Mouse (Mus musculus) stomach, embryonic 14.5 days (tissue): Measurements from ENCODE around the gene Golph3. TPM values are rescaled to one million over a fixed set of nuclear protein-coding genes. Genes with fewer than 3 reads are reported as not detected.
"Not testable (repeated sequence)": the region's sequence is repeated elsewhere in the genome, so short reads cannot be mapped to it uniquely, and the experiment has no call there.

Experiments
- ATAC-seq: fragments of 200-750 bp; cut with Nextera tagmentation; 2 replicates; pipeline ENCODE4 v1.8.0; 2017; ENCODE audit warnings: low read depth, moderate TSS enrichment; ENCODE audit not compliant: insufficient number of reproducible peaks, insufficient read depth, low FRiP score
- H3K27ac ChIP-seq: fragments of 300-500 bp; sonication (generic); 2 replicates; pipeline ENCODE4 v1.5.1; 2014; ENCODE audit warnings: mild to moderate bottlenecking, low read length, moderate library complexity, mixed read lengths
- H3K27me3 ChIP-seq: fragments of 300-500 bp; sonication (generic); 2 replicates; pipeline ENCODE4 v1.6.1; 2014; ENCODE audit warnings: low read length, control low read depth, mixed read lengths; ENCODE audit not compliant: control insufficient read depth, insufficient read depth
- H3K36me3 ChIP-seq: fragments of 300-500 bp; sonication (generic); 2 replicates; pipeline ENCODE4 v1.6.1; 2014; ENCODE audit warnings: mild to moderate bottlenecking, control low read depth, low read length, moderate library complexity, mixed read lengths; ENCODE audit not compliant: control insufficient read depth, insufficient read depth
- H3K4me1 ChIP-seq: fragments of 300-500 bp; sonication (generic); 2 replicates; pipeline ENCODE4 v1.6.1; 2014; ENCODE audit warnings: low read length, control low read depth, mixed read lengths; ENCODE audit not compliant: control insufficient read depth, insufficient read depth
- H3K4me2 ChIP-seq: fragments of 300-500 bp; sonication (generic); replicated peaks from 2 replicates; pipeline ENCODE4 v1.6.1; 2014; ENCODE audit warnings: low read depth, low read length, control low read depth
- H3K4me3 ChIP-seq: fragments of 300-500 bp; sonication (generic); 2 replicates; pipeline ENCODE4 v1.5.1; 2014; ENCODE audit warnings: low read depth, low read length, control low read depth
- H3K9ac ChIP-seq: fragments of 300-500 bp; sonication (generic); replicated peaks from 2 replicates; pipeline ENCODE4 v1.6.1; 2014; ENCODE audit warnings: low read depth, mild to moderate bottlenecking, control low read depth, low read length, moderate library complexity, mixed read lengths
- H3K9me3 ChIP-seq: fragments of 300-500 bp; sonication (generic); 2 replicates; pipeline ENCODE4 v1.6.1; 2016; ENCODE audit warnings: low read depth, low read length, control low read depth; ENCODE audit not compliant: control insufficient read depth
- WGBS: fragments of 180-500 bp; shearing (Covaris S2); extraction: QIAGEN DNeasy Blood & Tissue Kit; methylation state at CpG from one replicate; pipeline ENCODE4 v1.1.7; 2014; 5-methylcytosine and 5-hydroxymethylcytosine counted together
- polyA plus RNA-seq: library from polyadenylated mRNA; unstranded; fragments of >200 nt; fragmentation: Nextera tagmentation; extraction: Ambion mirVana; gene quantifications from 2 replicates; pipeline ENCODE4 v1.2.1, GENCODE M21; 2014

Golph3 gene
- polyA plus RNA-seq, 1 experiment from 2014 or later: 101 TPM

DNA sequence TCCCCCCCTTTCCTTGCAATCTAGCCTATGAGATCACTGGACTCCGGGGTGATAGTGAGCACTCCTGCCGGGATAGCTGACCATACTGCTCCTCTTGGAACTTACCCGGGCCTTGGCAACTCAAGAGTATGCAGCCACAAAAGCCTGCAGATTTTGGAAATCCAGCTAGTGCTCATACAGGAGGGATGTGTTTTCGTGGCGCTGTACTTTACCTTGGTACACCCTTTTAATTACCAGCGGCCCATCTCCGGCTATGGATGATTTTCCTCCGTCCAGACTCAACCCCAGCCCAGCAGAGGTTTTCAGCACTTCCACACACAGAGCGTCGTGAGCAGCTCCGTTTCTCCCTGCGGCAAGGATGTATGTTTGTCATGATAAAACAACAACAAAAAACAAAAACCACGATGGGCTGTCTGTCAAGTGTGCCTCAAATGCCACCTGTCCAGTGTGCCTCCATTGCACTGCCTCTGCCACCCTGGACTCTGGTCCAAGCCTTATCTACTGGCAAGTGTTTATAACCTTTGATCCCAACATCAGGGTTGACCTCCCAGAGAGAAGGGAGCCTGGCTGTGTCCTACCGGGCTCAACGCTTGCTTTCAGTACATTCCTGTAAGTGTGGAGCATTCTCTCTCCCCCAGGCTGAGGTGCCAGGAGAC lies 44.3 kb downstream of the Golph3 start:
- H3K4me3 ChIP-seq: no peak overlapping the region
- no peak for ATAC-seq

DNA sequence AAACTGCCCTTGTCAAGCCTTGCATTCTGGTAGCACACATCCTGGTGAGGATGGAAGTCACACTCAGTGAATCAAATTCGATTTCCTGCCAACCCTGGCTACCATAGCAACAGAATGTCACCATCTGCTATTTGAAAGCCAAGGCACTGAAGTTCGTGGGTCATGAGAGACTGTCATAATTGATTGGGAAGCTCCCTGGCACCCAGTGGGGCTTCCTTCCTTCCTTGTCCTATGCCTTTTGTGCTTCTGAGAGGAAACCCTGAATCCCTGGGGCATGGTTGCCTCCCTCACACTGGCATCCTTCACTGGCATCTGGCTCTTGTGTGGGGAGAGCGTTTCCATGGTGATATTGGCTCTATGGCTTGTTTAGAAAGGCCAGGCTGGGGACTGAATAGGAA lies 44.8 kb downstream of the Golph3 start:
- 45% methylated on average over 3 of the region's 3 CpGs for WGBS
- Histone ChIP-seq H3K9me3 (no peaks in the 10 kb centered on the region), H3K27me3 (no peaks in the 10 kb centered on the region), H3K4me2 (no peak overlapping the region), H3K9ac (no peak overlapping the region), H3K4me3 (no peak overlapping the region), H3K27ac (no peak overlapping the region), H3K36me3 (peaks cover 8% of the 10 kb centered on the region), H3K4me1 (no peaks in the 10 kb centered on the region)
- no peak for ATAC-seq

More for the DNA sequence above, 44.3 kb downstream of the Golph3 start:
- no peaks in the 10 kb centered on the region for H3K27me3 ChIP-seq
- no peak overlapping the region for H3K4me2 ChIP-seq
- H3K9ac ChIP-seq: no peak overlapping the region
- no peak overlapping the region for H3K27ac ChIP-seq
- H3K4me1 ChIP-seq: no peaks in the 10 kb centered on the region
- H3K36me3 ChIP-seq: peaks cover 7% of the 10 kb centered on the region
- 77% methylated on average over 15 of the region's 15 CpGs for WGBS
- no peaks in the 10 kb centered on the region for H3K9me3 ChIP-seq

DNA sequence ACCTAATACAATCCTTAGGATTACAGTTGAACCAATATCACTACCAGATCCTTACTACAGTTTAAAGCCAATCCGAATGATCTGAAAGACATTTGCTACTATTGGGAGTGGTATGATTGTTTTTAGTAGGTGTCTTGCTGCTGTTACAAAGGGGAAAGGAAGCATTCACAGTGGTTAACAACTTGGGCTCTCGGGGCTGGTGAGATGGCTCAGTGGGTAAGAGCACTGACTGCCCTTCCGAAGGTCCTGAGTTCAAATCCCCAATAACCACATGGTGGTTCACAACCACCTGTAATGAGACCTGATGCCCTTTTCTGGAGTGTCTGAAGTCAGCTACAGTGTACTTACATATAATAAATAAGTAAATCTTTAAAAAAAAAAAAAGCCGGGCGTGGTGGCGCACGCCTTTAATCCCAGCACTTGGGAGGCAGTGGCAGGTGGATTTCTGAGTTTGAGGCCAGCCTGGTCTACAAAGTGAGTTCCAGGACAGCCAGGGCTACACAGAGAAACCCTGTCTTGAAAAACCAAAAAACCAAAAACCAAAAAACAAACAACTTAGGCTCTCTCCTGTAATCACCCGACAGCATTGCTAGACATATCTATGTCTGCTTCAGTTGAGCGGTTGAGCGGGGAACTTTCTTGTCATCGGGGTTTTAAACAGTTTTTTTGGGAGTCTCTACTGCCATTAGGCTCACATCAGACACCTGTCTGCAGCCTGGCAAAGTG lies 45.5 kb downstream of the Golph3 start:
- not testable (repeated sequence) for H3K27me3 ChIP-seq, H3K9me3 ChIP-seq, H3K9ac ChIP-seq, H3K36me3 ChIP-seq, ATAC-seq, H3K4me2 ChIP-seq, H3K4me1 ChIP-seq, H3K4me3 ChIP-seq
- peak overlapping the region; percentile 52; the same call in 1 of the 2 replicates for H3K27ac ChIP-seq
- 89% methylated on average over 11 of the region's 11 CpGs for WGBS

DNA sequence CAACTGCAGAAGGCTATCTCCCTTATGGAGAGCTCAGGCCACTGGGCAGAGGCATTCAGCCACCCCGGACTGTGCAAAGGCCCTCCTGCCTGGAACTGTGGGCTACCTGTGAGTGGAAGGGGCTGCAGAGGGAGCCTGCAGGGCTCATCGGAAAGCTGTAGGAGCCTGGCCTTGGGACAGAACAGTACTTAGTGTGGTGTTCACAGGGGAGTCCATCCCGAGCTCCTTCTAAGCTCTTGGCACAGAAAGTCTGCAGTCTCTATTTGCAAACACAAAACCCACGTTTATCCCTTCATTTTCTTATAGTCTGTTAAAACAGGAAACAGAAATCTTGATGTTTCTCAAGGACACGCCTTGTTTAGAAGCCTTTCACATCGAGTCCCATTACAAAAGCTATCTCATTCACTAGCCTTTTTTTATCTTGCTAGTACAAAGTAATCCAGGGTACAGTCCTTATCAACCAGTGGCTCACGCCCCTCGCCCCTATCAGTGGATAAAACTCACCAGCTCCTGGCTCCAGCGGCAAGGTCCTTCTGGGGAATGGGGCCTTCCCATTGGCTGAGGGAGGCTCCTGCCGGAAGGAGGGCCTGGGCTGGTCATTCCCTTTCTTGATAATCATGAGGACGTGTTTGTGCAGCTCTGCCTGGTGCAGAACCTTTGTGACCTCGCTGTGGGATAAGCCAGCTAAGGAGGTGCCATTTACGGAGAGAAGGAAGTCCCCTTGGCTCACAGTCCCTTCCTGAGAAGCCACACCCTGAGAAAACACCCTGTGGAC lies 46.2 kb downstream of the Golph3 start:
- Histone ChIP-seq H3K27me3 (no peaks in the 10 kb centered on the region), H3K36me3 (peaks cover 8% of the 10 kb centered on the region), H3K4me2 (no peak overlapping the region), H3K9ac (no peak overlapping the region), H3K4me3 (no peak overlapping the region), H3K27ac (peak overlapping the region; percentile 52; the same call in 1 of the 2 replicates), H3K9me3 (no peaks in the 10 kb centered on the region), H3K4me1 (peaks cover 4% of the 10 kb centered on the region)
- peak; percentile 90 for ATAC-seq
- 45% methylated on average over 13 of the region's 13 CpGs for WGBS

DNA sequence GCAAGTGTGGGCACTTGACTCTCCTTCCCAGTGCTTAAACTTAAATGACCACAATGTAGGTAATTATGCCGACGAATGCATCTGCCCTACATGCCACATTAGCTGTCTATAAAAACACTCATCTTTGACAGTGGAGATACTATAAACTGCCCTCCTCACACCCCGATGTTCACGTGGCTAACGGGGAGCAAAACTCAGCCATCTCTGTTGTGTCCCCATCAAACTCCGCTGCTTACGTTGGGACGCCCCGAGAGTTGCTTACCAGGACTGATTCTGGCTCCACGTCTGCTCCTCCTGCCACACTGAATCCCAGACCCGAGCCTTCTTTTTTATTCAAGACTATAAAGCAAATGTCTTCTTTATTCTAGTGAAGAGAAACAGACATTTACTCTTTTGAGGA lies 47.1 kb downstream of the Golph3 start:
- 86% methylated on average over 11 of the region's 11 CpGs for WGBS
- Histone ChIP-seq H3K27ac (no peak overlapping the region; the same call in 1 of the 2 replicates), H3K4me1 (peaks cover 4% of the 10 kb centered on the region), H3K27me3 (no peaks in the 10 kb centered on the region), H3K9ac (no peak overlapping the region), H3K4me2 (no peak overlapping the region), H3K9me3 (no peaks in the 10 kb centered on the region), H3K36me3 (peaks cover 11% of the 10 kb centered on the region), H3K4me3 (no peak overlapping the region)
- no peak for ATAC-seq

DNA sequence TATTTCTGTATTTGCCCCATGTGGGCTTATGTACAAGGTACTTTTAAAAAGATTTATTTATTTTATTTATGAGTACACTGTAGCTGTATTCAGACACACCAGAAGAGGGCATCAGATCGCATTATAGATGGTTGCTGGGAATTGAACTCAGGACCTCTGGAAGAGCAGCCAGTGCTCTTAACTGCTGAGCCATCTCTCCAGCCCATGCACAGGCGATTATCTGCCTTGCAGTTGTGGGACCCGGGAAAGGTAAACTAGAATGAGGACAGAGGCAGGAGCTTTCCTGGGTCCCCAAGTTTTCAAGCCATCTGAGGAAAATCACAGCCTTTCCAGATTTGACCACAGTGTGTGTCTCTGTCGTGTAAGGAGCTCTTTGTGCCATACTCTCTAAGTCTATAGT lies 47.6 kb downstream of the Golph3 start:
- WGBS: 83% methylated on average over 4 of the region's 4 CpGs

DNA sequence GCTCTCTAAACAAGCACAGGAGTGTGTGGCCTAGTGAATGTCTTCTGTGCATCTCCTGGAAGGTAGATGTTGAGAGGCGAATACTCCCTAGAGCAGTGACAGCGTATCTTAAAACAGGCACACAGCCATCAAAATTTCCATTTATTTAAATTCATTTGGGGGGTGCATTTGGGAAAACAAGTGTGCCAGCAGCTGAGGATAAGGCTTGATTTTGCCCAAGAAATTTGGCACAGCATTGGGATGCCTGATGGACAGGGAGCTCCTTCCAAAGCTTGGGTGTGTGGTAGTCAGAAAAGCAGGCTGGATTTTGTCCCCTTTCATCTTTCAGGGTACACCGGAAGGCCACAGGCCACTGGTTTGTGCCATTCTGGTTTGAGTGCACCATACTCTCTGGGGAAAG lies 48.8 kb downstream of the Golph3 start:
- H3K27me3 ChIP-seq: no peaks in the 10 kb centered on the region
- WGBS: 95% methylated on average over 3 of the region's 3 CpGs
- peaks cover 9% of the 10 kb centered on the region for H3K4me1 ChIP-seq
- H3K36me3 ChIP-seq: peaks cover 11% of the 10 kb centered on the region; the same call in 1 of the 2 replicates
- H3K9me3 ChIP-seq: no peaks in the 10 kb centered on the region
- ATAC-seq: no peak
- H3K4me3 ChIP-seq: no peak overlapping the region
- H3K27ac ChIP-seq: no peak overlapping the region
- H3K4me2 ChIP-seq: no peak overlapping the region
- no peak overlapping the region for H3K9ac ChIP-seq

More for the DNA sequence above, 47.6 kb downstream of the Golph3 start:
- no peak for ATAC-seq
- H3K4me2 ChIP-seq: no peak overlapping the region
- no peak overlapping the region for H3K9ac ChIP-seq
- no peaks in the 10 kb centered on the region for H3K27me3 ChIP-seq
- H3K4me1 ChIP-seq: peaks cover 6% of the 10 kb centered on the region
- H3K9me3 ChIP-seq: no peaks in the 10 kb centered on the region
- H3K36me3 ChIP-seq: peaks cover 11% of the 10 kb centered on the region
- H3K4me3 ChIP-seq: no peak overlapping the region
- H3K27ac ChIP-seq: no peak overlapping the region

DNA sequence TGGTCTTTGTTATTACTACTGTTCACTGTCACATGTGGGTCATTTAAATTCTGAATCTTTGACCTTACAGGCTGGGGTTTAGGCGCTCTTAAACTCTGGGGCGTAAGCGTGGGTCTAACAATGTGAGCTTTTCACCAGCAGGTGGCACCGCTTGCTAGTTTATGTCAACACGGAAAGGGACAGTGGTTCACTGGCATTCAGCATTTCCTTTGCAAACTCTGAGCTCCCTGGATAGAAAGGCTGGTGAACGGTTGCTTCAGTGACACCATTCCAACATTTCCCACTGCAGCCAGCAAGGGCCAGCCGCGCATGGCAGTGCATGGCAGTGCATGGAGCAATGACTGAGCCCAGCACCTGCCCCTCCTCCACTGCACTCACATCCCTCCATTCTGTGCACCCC lies 49.9 kb downstream of the Golph3 start:
- no peak; the same call in 1 of the 2 replicates for ATAC-seq
- no peaks in the 10 kb centered on the region for H3K27me3 ChIP-seq
- 8% methylated on average over 8 of the region's 8 CpGs for WGBS

More for the DNA sequence above, 49.9 kb downstream of the Golph3 start:
- Histone ChIP-seq H3K4me3 (no peak overlapping the region), H3K4me1 (peaks cover 16% of the 10 kb centered on the region), H3K4me2 (no peak overlapping the region), H3K9ac (no peak overlapping the region), H3K27ac (no peak overlapping the region), H3K36me3 (peaks cover 9% of the 10 kb centered on the region; the same call in 1 of the 2 replicates), H3K9me3 (no peaks in the 10 kb centered on the region)
